Comparison of ENCODE assay signal across 22 mouse cellular contexts in the genomic region with DNA sequence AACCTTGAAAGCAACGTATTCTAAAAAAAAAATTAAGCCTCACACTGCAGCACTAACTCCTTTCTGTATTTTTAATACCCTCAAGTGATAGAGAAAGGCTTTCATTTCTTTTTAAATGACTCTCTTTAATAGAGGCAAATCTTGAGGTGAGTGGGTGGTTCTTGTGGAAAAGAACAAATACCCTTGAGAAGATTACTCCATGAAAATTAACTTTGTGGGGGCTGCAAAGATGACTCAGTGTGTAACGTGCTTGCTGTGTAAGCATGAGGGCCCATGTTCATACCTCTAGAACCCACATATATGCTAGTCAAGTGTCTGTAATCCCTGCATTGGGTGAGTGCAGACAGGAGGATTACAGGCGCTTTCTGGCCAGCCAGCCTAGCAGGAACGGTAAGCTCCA. TPM values are rescaled to one million over a fixed set of nuclear protein-coding genes. Genes with fewer than 3 reads are reported as not detected.
DNase-seq lines count a peak whose midpoint lies in the region; ATAC-seq and TF ChIP-seq lines count a peak whose summit lies in the region.
"Had no signal": no experiment of that assay in that cellular context is flagged by ENCODE, and none has a peak within 500 bp of the region (broad histone marks: within the 10 kb centered on the region; RNA-seq: fewer than 3 reads in every experiment).

No protein-coding gene starts in this region.

- no peak for TF ChIP-seq CTCF in layer of hippocampus, adult 2 months (conservative IDR thresholded peaks at IDR 0.05)

- peak overlapping the region; percentile 64 for H3K27ac ChIP-seq in layer of hippocampus, adult 2 months
- H3K27ac ChIP-seq: embryonic facial prominence, embryonic 13.5 days; heart, embryonic 10.5 days; hindbrain, embryonic 12.5 days had no signal

- ATAC-seq in inflammation-experienced regulatory T-cells, adult 6 months, result no peak
- ATAC-seq: activated CD4-positive, CD25-positive, alpha-beta regulatory T cell, adult 4 months; forebrain, embryonic 14.5 days; Patski had no signal

- peak in 1 of 2 experiments; percentile 41 for DNase-seq in layer of hippocampus, adult 2 months (ENCODE audit: low spot score in 2 of 2)
- DNase-seq in layer of hippocampus, adult 11-12 months (ENCODE audit: low spot score), result no peak
- peak; percentile 10 for DNase-seq in lung, postnatal 25 days (ENCODE audit: low spot score)
- no peak for DNase-seq in lung, postnatal 10 days
- peak; percentile 76 for DNase-seq in brain, adult 2 months (ENCODE audit: low read depth, low spot score)
- peak; percentile 66 for DNase-seq in telencephalon, adult 2 months (ENCODE audit: low read depth, low spot score)
- DNase-seq: adrenal gland, postnatal 14 days; cerebellum, adult 18-20 months; cerebellum, adult 9-11 months; cerebellum, postnatal 36 days; gastrocnemius, postnatal 10 days; heart, adult 18-20 months; heart, postnatal 10 days; heart, postnatal 4 days had no signal

- H3K4me3 ChIP-seq in layer of hippocampus, adult 2 months, result no peak overlapping the region
- H3K4me3 ChIP-seq: embryonic facial prominence, embryonic 13.5 days; heart, embryonic 10.5 days; hindbrain, embryonic 12.5 days had no signal

RNA-seq across cellular contexts. Expression of a gene that starts 49.3 kb away (rescaled TPM):
- 1 to 10 TPM; 6.9 to 8.3 TPM for total RNA-seq in layer of hippocampus, adult 2 months (2021)
- under 1 TPM in 2 of 3 experiments, not detected in 1; 0.08 to 0.28 TPM for polyA plus RNA-seq in inflammation-experienced regulatory T-cells, adult 6 months (2017; shearing (Covaris generic))
- total RNA-seq: CH12.LX had no signal

Comparison
In these comparisons a context has a peak if more than half of its experiments do, and no peak if none do; other contexts are left out.
1. DNase-seq: peak in lung, postnatal 25 days (single experiment), brain, adult 2 months (single experiment) and telencephalon, adult 2 months (single experiment); none in layer of hippocampus, adult 11-12 months (single experiment) and lung, postnatal 10 days (single experiment).